Mouse (Mus musculus) heart, adult 2 months (tissue): Measurements from ENCODE around the gene Adcy2.

Experiments
- CTCF ChIP-seq: fragments of 200-600 bp; IDR thresholded peaks from 2 replicates; pipeline ENCODE4 v1.8.1; 2022; ENCODE audit warnings: antibody characterized with exemption, mild to moderate bottlenecking, moderate library complexity
- EP300 ChIP-seq: fragments of 200-500 bp; IDR thresholded peaks from 2 replicates; pipeline ENCODE4 v1.6.1; 2011; ENCODE audit warnings: low read depth, low read length, control low read depth; ENCODE audit not compliant: insufficient read depth
- POLR2A ChIP-seq: fragments of 200-500 bp; IDR thresholded peaks from 2 replicates; pipeline ENCODE4 v1.6.1; 2011; ENCODE audit warnings: mild to moderate bottlenecking, low read depth, low read length, control low read depth; ENCODE audit not compliant: insufficient read depth

DNA sequence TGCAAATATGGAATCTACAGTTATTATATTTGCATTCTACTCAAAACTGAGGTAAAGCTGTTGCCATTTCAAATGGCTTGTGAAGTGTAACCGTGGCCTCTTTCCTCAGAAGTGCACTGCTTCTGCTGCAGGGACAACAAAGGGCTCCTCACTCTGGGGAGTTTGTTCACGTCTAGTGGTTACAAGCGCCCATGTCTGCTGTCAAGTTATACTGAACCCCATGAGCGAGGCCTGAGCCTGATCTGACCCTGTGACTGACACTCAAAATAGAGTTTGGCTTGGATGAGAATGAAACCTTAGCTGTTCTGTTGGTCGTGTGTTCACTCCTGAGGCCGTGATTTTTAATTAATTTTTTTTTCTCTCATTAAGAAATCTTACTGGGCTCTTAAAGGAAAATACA, 38.8 kb downstream of the Adcy2 start:
- no peak for TF ChIP-seq EP300
- TF ChIP-seq POLR2A: no peak
- TF ChIP-seq CTCF: no peak
